Mouse (Mus musculus) bone marrow, adult 2 months (tissue): ENCODE results near the gene Crbn.

Experiments used
- CTCF ChIP-seq: fragments of 200-500 bp; IDR thresholded peaks from 2 replicates; pipeline ENCODE4 v1.5.1; 2011; ENCODE audit warnings: low read length, control low read depth; ENCODE audit not compliant: control insufficient read depth, insufficient read depth
- POLR2A ChIP-seq: fragments of 200-500 bp; IDR thresholded peaks from 2 replicates; pipeline ENCODE4 v1.6.1; 2011; ENCODE audit warnings: low read depth, mild to moderate bottlenecking, control low read depth, low read length, borderline replicate concordance; ENCODE audit not compliant: control insufficient read depth

DNA sequence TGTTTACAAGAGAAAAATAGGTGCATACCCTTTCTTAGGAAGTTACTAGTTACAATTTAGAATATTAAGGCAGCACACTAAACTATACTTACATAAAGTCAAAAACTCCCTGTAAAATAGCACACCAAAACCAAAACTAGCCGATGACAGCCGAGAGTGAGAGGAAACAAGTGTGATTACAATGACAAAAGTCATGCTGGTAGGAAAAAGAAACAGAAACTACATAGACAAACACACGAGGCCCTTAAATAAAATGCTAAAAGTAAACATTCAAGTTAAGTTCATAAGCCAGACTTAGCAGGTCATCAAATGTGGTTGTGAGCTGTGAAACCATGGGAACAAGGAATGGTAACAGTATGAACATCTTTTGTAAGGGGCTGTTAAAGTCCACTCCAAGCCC, 12.7 kb downstream of the Crbn start:
- TF ChIP-seq CTCF (no peak), POLR2A (no peak)
